Mouse (Mus musculus) frontal cortex, adult (tissue): ENCODE measurements around the gene Gm20388.
A peak's percentile ranks its signal among the peaks of the same experiment; 100 is the strongest.
"Not testable (repeated sequence)": the region's sequence is repeated elsewhere in the genome, so short reads cannot be mapped to it uniquely, and the experiment has no call there.

ENCODE experiments used
- ATAC-seq: cut with Nextera tagmentation; 2 replicates; pipeline ENCODE4 v1.9.2; 2017; ENCODE audit warnings: mild to moderate bottlenecking, moderate library complexity, mixed read lengths; ENCODE audit not compliant: low TSS enrichment

Gene Gm20388

GRCm38 (mm10) chr8:121296597-121296996 is 1386.0 kb downstream of the Gm20388 start:
- peak; percentile 92 for ATAC-seq

DNA sequence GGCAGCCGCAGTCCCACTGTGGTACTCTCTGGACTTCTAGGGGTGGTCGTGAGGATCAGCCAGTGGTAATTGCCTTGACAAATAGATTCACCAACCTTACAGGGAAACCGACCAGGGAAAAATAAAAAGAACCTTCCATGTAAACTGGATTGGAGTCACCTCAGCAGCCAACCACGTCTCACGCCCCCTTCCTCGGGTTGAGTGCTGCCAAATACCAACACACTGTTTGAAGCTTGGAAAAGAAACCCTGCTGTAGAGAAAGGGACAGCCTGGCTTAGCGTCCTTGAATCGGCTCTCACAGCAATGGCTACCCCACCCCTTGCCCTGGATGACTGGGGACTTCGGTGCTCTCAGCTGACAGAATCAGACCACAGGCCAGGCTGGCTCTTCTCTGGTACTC is 1386.7 kb downstream of the Gm20388 start:
- ATAC-seq, result peak; percentile 76; the same call in 1 of the 2 replicates

DNA sequence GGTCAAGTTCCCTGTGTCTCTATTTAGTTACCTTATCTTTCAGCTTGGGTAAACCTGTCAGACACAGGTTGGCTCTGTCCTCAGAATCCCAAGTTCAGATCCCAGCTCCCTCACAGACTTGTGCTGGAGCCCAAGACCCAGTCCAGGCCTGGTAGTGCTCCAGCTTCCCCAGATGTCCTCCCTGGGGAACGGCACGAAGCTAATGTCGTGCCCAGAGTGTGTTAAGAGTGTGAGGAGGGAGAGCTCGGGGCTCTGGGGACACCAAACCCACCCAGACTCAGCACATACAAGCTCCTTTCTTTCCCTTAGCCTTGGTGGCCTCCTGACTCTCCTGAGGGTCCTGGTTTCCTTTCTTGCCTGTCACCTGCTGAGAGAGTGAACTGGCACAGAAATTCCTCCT is 1389.4 kb downstream of the Gm20388 start:
- ATAC-seq, result no peak

DNA sequence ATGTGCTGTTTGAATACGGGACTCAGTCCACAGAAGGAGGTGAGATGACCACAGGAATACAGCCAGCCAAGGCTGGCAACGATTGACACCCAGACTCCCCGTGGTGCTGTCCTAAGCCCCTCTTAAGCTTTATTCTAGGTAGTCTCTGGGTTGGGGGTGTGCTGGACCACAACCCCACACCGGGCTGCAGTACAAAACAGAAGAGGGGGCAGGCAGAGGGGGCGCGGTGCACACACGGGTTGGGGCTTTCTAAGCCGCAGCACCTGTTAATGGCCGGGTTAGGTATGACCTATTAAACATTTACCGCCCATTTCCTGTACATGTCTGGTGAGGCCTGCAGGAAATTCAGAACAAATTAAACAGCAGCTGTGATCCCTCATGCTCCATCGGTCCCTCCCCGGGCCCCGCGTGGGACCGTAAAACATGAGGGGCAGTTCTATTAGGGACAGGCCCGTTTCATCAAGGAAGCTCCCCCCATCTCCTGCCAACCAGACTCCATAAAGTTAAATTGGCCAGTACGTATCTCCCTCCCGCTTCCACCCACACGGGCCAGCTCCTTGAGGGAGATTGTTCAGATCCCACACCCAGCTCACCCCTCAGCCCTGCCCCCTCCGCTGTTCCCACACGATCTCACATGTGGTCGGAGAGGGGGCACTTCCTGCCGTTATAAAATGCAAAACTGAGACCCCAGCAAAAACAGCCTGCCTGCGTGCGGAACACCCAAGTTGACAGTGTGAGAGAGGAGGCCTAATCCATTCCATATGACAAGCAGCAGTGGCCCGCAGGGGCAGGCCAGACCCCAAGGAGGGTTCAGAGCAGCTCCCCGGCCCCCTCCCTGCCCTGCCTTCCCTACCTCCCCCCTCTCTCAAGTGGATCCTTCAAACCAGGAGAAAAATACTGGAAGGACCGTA is 1390.1 kb downstream of the Gm20388 start:
- ATAC-seq, result no peak

- ATAC-seq, result no peak
Observed at GRCm38 (mm10) chr8:121301431-121301830, 1390.8 kb downstream of the Gm20388 start.

- ATAC-seq, result no peak
Observed at GRCm38 (mm10) chr8:121301978-121302649, 1391.5 kb downstream of the Gm20388 start.

DNA sequence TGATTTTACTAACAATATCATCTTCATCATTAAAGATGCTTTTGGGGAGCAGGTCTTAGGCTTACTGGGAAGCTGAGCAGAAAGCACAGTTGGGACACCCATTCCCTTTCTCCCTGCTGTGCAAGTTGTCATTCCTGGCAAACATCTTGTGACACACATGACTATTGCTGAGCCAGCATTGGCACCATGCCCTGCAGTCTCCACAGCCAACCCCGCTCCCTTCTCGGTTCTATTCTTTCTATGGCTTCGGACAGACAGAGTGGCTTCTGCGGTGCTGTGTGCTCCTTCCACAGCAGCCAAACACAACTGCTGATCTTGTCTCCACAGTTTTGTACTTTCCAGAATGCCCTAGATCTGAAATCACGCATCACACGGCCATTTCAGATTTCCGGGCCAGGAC is 1397.1 kb downstream of the Gm20388 start:
- ATAC-seq, result peak; percentile 52; the same call in 1 of the 2 replicates

- no peak for ATAC-seq
Observed at GRCm38 (mm10) chr8:121310976-121311819, 1400.6 kb downstream of the Gm20388 start.

DNA sequence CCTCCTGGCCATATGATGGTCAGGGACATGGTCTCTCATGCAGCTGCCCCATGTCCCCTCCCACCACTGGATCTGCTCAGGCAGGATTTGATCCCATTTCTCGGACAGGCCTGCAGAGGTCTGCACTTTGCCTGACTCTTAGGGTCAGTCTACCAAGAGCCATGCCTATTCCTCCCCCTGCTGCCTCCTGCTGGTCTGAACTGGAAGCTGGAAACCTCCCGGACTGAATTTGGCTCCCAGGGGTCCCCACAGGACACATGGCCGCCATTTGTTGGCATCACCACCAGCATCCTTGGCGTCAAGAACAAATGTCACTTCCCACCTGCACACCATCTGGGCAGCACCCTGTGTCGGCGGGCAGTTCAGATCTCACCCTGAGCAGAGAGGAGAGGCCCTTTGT is 1402.8 kb downstream of the Gm20388 start:
- no peak for ATAC-seq

DNA sequence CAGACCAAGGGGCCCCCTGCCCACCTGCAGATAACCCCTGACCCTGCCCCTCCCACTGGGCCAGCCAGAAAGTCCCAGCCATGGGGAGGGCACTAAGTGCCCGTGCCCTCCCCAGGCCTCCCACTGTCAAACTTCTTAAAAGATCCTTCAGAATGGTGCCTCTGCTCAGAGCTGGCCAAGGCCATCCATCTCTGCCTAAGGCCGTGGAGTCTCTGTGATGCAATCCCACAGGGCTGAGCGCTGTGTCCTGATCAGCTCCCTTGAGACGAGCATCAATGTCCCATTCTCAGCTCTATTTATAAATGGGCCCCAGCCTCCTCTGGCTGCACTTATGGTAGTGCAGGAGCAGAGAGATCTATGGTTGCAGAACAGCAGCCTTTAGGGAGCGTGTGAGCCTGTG is 1403.4 kb downstream of the Gm20388 start:
- ATAC-seq, result no peak

- no peak for ATAC-seq
Observed at GRCm38 (mm10) chr8:121315569-121315968, 1404.9 kb downstream of the Gm20388 start.

GRCm38 (mm10) chr8:121316009-121316408 is 1405.4 kb downstream of the Gm20388 start:
- no peak for ATAC-seq

- ATAC-seq, result not testable (repeated sequence)
Observed at GRCm38 (mm10) chr8:121318756-121319155, 1408.1 kb downstream of the Gm20388 start.

GRCm38 (mm10) chr8:121319491-121319890 is 1408.8 kb downstream of the Gm20388 start:
- no peak for ATAC-seq

DNA sequence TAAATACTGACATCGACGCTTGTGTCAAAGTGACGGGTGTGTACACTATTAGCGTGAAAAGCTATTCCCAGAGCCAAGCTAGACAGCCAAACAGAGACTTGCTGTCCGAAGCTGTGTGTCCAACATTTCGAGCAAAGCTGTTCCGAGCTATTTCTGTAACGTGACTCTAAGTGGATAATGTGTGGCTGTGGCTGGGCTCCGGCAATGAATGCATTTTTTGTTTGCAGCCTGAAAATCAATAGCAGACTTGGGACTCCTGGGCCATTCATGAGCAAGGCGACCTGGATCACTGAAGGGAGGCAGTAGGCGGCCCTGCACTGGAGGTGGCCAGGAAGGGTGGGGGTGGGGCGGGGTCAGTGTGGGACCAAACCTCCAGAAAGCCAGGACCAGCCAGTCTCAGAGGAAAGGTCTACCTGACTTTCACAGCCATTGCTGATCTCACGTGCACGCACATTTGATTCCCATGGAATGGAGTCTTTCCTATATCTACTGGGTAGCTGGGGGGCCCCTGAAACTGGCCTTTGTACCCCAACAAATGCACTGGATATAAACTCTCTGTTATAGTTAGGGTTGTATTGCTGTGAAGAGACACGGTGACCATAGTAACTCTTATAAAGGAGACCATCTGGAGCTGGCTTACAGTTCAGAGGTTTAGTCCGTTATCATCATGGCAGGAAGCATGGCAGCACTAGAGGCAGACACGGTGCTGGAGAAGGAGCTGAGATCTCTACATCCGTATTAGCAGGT is 1415.7 kb downstream of the Gm20388 start:
- no peak for ATAC-seq

DNA sequence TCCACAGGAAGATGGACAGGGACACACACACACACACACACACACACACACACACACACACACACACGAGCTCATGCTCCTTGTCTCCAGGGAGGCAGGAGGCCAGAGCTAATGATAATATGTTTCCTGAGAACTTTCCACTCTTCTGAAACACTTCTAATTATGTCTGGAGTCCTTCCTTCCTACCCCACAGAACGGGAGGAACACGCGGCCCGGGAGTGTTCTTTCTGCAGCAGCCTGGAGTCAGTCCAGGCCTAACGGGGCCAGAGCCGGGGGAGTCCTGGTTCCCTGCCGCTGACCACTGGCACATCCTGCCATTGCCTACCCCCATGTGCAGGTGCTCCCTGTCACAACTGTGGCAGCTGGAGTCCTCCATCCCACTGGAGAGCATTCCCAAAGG is 1421.8 kb downstream of the Gm20388 start:
- ATAC-seq, result no peak

DNA sequence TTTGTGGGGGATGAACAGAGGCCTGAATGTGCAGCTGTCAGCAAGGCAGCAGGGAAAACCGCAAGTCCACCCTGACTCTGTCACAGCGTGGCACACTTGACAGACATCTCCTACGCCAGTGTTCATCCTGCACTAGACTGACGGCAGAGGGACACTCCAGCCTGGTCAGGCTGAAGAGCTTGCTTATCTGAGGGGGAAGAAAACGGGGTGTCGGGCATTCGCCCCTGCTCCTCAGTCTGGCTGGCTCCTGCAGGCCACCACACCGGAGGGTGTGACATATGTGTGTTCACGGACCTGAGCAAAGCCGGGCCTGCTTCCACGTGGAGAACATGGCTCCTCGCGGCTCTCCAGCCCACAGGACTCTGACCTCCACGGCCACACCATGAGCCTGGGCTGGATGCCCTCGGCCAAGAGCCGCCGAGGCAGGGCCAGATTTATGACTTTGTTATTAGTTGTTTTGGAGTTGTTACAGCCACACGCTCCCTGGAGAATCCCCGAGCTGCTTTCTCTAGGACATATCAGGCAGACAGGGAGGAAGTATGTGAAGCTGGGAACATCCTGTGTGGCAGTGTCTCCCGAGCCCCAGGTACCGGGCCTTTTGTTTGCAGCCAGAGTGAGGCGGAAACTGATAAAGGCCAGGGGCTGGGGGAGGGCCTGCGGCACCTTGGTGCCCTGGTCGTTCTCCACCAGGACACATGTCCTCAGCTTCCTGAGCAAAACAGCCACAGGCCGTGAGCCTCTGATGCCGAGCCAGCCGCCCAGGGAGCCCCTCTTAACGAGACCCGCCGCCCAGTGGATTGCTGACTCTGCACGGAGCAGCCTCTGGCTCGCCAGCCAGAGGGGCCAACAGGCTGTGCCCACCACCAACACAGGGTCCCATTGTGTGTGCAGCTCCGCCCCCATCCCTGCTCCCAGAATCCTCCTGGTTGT is 1424.1 kb downstream of the Gm20388 start:
- no peak for ATAC-seq

- no peak for ATAC-seq
Observed at GRCm38 (mm10) chr8:121335684-121336083, 1425.0 kb downstream of the Gm20388 start.

GRCm38 (mm10) chr8:121342931-121343330 is 1432.3 kb downstream of the Gm20388 start:
- no peak for ATAC-seq

DNA sequence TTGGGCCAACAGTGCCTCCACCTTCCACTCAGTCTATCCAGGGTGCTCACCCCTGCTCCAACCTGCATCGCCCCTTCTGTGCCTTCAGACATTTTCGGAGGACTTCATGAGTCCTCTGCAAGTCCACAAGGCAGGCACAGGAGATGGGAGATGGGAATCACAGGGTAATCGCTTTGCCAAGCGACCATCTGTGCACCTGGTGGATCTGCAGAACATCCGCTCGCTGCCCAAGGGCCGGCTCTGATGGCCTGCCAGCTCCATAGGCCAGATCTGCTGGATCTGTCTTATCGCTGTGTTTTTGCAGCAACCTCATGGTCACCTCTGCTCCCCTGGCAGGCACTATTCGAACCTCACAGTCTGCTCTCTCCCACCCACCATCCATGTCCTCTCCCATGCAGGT is 1433.8 kb downstream of the Gm20388 start:
- ATAC-seq, result no peak
